Mouse (Mus musculus) lung, postnatal 25 days (tissue): ENCODE measurements at regions not wholly inside any gene's neighbourhood (a gene's known extent, or its start where the extent isn't known, plus 50 kb on each side); places are given as distances from the start of the nearest gene placed in this dataset.

Experiments used
- DNase-seq: peaks from one replicate; pipeline ENCODE4 v3.0.0; 2022; ENCODE audit warnings: low spot score

GRCm38 (mm10) chr12:6211266-6211665, 835.8 kb upstream of the Klhl29 start:
- DNase-seq = no peak

DNA sequence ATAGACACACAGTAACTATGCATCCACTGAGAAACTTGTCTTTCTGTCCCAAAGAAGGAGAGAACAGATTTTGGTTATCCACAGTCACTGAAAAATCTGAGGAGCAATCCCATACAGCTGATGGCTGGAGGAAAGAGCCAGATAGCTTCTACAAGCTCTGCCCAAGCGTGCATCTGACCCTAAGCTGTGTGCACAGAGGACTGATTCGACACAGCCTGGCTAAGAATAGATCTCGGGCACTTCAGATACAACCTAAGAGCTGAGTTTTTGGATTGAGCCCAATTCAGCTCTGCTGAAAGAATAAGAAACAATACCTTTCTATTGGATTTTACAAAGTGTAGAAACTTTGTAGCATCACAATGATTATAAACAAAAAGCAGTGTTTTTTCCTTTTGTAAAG, 813.8 kb upstream of the Klhl29 start:
- DNase-seq = no peak

DNA sequence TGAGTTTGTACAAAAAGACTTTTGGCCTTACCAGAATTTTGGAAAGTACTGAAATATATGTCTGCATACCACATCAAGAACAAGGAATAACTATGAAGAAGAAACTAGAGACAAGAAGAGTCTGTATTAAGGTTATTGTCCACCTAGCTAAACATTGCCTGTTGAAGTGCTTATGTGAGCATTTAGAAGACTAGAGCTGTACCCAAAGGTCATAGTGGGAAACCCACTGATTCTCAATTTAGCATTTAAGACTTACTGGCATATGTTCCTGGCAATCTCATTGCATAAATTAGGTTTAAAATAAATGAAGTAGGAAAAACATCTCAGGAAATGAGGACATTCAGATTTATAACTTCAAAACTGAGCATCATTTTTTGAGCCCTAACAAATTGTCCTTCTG, 793.3 kb upstream of the Klhl29 start:
- no peak for DNase-seq

- no peak for DNase-seq
Observed at GRCm38 (mm10) chr12:6154287-6154686, 778.8 kb upstream of the Klhl29 start.

GRCm38 (mm10) chr12:6151476-6151875, 776.0 kb upstream of the Klhl29 start:
- no peak for DNase-seq

- DNase-seq = no peak
Observed at GRCm38 (mm10) chr12:6132451-6132850, 757.0 kb upstream of the Klhl29 start.

- DNase-seq = no peak
Observed at GRCm38 (mm10) chr12:6119557-6119956, 744.1 kb upstream of the Klhl29 start.

DNA sequence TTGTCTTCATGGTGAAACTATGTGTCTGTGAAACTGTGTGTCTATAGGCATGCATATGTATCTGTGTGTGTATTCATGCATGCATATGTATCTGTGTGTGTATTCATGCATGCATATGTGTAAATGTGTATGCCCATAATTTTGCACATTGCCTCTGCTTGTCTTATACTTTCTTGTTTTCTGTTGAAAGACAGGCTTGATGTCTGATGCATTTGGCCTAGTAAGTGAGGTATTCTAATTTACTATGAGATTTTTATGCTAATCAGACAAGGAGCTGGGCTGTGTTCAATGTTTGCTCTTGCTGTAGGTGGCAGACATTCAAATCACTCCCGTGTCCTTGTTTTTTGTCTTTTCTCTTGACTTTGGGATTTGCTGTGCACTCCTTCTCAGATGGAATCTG, 739.8 kb upstream of the Klhl29 start:
- no peak for DNase-seq

- no peak for DNase-seq
Observed at GRCm38 (mm10) chr12:6097295-6097694, 721.8 kb upstream of the Klhl29 start.

GRCm38 (mm10) chr12:6087627-6088350, 712.3 kb upstream of the Klhl29 start:
- DNase-seq = no peak

GRCm38 (mm10) chr12:6087071-6087470, 711.6 kb upstream of the Klhl29 start:
- no peak for DNase-seq

GRCm38 (mm10) chr12:6046866-6047689, 671.6 kb upstream of the Klhl29 start:
- DNase-seq = no peak

GRCm38 (mm10) chr12:6046110-6046509, 670.6 kb upstream of the Klhl29 start:
- no peak for DNase-seq

- no peak for DNase-seq
Observed at GRCm38 (mm10) chr12:6042326-6042725, 666.8 kb upstream of the Klhl29 start.

DNA sequence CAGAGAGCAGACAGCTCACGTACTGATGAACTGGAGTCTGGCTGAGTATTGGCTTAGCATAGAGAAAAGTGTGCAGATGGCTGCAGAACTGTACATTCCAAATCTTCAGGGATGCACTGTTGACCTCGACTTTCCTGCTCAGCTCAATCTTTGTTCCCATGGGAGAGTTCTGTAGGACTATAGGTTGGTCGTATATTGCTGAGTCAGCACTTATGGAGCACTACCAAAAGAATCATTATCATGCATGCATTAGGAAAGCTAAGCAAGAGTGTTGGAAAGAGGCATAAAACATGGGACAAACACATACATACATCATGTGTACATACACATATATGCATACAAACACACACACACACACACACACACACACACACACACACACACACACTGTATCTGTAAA, 648.6 kb upstream of the Klhl29 start:
- no peak for DNase-seq

DNA sequence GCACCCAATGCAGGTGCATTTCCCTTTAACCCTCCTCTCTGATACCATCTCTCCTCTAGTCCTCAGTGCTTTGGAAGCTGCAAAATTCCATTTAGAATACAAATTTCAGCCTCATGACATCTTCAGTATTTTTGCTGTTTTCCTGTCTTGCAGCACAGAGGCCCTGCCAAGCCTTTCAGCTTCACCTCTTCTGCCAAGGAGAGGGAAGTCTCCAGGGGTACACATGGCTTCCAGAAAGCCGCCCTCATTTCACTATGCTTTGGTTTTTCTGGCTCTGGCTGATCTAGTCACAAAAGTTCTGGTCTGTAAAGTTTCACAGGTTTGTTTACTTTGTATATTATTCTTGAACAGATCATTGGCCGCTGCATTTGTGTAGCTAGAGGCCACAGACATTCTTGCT, 647.0 kb upstream of the Klhl29 start:
- no peak for DNase-seq

DNA sequence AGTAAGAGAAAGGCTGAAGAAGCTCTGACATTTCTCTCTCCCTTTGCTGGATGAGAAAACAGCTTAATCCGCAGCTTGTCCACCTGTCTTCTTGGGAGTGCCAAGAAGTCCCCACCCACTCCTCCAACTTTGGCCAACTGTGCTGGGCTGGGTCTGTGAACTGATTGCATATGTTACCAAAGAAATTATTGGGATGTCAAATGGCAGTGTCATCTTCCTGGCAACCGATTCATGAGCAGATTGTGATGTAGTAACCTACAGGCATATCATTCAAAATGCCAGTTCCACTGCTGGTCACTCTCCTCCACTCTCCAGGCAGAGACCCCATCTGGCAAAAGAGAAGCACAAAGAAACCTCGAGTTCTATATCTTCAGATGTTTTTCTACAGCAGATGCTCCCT, 625.5 kb upstream of the Klhl29 start:
- no peak for DNase-seq

GRCm38 (mm10) chr12:5997366-5997765, 621.9 kb upstream of the Klhl29 start:
- DNase-seq = no peak

DNA sequence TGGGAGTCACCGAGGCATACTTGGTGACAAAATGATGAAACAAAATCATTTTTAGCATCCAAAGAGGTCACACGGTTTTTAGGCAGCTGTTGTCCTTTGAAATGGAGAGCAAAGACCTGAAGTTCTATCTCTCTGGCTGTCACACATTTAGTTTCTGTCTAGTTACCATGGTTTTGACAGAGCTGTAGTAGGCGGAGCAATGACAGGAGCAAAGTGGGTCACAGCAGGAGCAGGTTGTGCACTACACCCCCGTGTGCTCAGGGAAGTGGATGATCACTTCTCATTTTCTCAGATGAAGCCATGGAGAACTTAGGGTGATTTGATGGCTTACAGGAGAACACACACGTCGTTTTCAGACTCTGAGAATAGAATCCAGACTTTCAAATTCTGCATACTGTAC, 621.2 kb upstream of the Klhl29 start:
- no peak for DNase-seq

DNA sequence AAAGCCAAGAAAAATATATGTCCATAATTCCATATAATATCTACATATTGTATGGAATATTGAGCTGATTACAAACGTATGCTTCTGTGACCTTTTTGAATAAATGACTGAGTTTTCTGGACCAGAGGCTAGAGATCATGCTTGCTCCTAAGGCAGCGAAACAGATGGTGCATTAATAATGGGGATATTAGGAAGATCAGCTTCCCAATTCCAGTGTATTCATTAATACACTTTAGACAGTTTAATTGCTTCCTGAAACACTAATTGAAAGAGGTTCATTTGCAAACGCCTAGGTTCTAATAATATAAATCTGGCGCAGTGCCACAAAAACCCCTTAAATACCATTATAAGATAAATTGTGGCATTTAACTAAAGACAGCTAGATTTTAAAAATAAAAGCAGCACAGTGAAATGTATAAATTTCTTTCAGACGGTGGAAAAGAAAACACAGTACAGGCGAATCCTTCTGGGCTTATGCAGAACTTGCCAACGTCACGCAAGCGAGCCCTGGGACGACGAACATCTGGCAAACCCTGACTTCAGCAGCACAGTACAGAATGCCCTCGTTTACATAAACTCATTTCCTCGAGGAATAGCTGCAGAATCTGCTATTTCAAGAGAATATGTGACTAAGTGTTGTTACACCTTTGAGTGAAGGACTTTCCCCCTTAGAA, 608.6 kb upstream of the Klhl29 start:
- DNase-seq = peak; percentile 2

DNA sequence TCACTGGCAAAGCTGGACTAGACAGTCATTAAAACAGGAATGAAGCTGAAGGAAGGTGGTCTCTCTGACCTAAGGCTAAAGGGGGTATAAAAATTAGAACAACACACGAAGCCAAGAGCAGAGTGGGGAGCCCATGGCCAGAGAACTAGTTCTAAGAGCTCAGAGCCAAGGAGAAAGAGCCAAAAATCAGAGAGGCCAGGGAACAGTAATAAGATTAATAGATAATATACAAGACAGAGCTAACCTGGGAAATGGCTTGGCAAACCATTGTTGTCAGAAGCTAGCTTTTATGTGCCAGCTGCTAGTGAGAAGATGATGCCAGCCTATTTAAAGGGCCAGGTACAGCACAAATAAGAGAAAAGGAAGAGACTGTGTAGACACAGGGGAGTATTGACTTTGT, 606.6 kb upstream of the Klhl29 start:
- DNase-seq = no peak

DNA sequence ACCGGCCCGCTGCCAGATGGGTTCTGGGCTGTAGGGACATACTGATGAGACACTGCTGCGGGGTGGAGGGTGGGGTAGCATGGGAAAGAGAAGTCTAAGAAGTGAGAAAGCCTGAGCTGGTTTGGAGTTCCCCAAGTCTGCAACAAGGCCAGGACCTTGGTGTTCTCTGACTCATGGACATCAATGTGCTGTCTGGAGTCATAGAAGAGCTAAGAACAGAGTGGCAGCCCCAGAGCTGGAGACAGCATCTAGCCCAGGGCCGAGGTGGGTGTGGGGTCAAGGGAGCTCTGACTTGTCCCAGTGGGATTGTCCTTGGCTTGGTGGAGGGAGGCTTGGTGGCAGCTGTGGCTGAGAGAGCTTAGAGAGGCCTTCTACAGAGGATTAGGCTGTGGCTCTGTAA, 600.4 kb upstream of the Klhl29 start:
- DNase-seq = no peak

DNA sequence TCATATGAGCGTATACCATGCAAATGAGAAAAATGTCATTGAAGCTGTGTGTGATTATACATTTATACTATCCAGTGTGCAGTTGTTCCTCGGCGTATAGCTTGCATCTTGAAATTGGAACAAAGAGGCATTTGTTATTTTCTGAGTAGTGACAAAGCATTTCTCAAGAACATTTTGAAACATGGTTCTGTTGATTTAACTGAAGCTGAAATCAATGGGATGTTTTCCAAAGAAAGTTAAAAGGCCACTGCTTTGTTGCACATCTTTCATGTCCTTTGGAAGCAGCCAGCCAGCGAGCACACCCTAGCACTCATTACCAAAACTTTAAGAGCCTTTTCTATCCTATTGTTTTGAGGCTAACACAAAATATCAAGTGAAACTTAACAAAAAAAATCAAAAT, 594.1 kb upstream of the Klhl29 start:
- DNase-seq = peak; percentile 16
